Mouse (Mus musculus) T-helper 2 cell (primary cell): ENCODE data around the gene Nr2c2ap.

ENCODE experiments used
- in situ Hi-C: fragments of 300-600 bp; cut with MboI, MseI; formaldehyde crosslinking; loops from one replicate; pipeline ENCODE4 v1.15.1; 2025; ENCODE audit warnings: high pct_unique_total_duplicates

Gene Nr2c2ap

GRCm38 (mm10) chr8:70131166-70131883 is at the start of gene Nr2c2ap:
Gene Nr2c2ap (plus strand): TSS chr8:70131333.
- in situ Hi-C loops: no loop called here

GRCm38 (mm10) chr8:70081976-70082375 is 49.2 kb upstream of the Nr2c2ap start:
- in situ Hi-C loops: no loop called here

GRCm38 (mm10) chr8:70083285-70083684 is 47.8 kb upstream of the Nr2c2ap start, which contains the start of gene Hapln4:
Gene Hapln4 (plus strand): TSS chr8:70083457.
- in situ Hi-C loops: no loop called here

GRCm38 (mm10) chr8:70084191-70085065 is 46.7 kb upstream of the Nr2c2ap start:
- in situ Hi-C loops: no loop called here

- in situ Hi-C loops: no loop called here
Measured at GRCm38 (mm10) chr8:70086151-70086550, 45.0 kb upstream of the Nr2c2ap start.

GRCm38 (mm10) chr8:70087237-70087636 is 43.9 kb upstream of the Nr2c2ap start:
- in situ Hi-C loops: no loop called here

GRCm38 (mm10) chr8:70087836-70088650 is 43.1 kb upstream of the Nr2c2ap start:
- in situ Hi-C loops: no loop called here

- in situ Hi-C loops: no loop called here
Measured at GRCm38 (mm10) chr8:70089296-70089960, 41.7 kb upstream of the Nr2c2ap start.

- in situ Hi-C loops: no loop called here
Measured at GRCm38 (mm10) chr8:70092786-70093185, 38.3 kb upstream of the Nr2c2ap start.

GRCm38 (mm10) chr8:70099276-70099675 is 31.9 kb upstream of the Nr2c2ap start:
- in situ Hi-C loops: no loop called here

GRCm38 (mm10) chr8:70100241-70100640 is 30.9 kb upstream of the Nr2c2ap start:
- in situ Hi-C loops: no loop called here

- in situ Hi-C loops: no loop called here
Measured at GRCm38 (mm10) chr8:70104506-70104905, 26.6 kb upstream of the Nr2c2ap start.

GRCm38 (mm10) chr8:70104922-70105321 is 26.2 kb upstream of the Nr2c2ap start:
- in situ Hi-C loops: no loop called here

GRCm38 (mm10) chr8:70110451-70110850 is 20.7 kb upstream of the Nr2c2ap start:
- in situ Hi-C loops: no loop called here

- in situ Hi-C loops: no loop called here
Measured at GRCm38 (mm10) chr8:70111192-70111795, 19.8 kb upstream of the Nr2c2ap start.

GRCm38 (mm10) chr8:70112401-70113016 is 18.6 kb upstream of the Nr2c2ap start:
- in situ Hi-C loops: no loop called here

- in situ Hi-C loops: no loop called here
Measured at GRCm38 (mm10) chr8:70114488-70114887, 16.6 kb upstream of the Nr2c2ap start.

GRCm38 (mm10) chr8:70114892-70115291 is 16.2 kb upstream of the Nr2c2ap start:
- in situ Hi-C loops: no loop called here

- in situ Hi-C loops: no loop called here
Measured at GRCm38 (mm10) chr8:70117611-70118010, 13.5 kb upstream of the Nr2c2ap start.
